Mouse (Mus musculus) central nervous system, embryonic 14 days (tissue): ENCODE data around the gene Ubac2. TPM values are rescaled to one million over a fixed set of nuclear protein-coding genes. Genes with fewer than 3 reads are reported as not detected.

Experiments used
- polyA plus RNA-seq: library from polyadenylated mRNA; depleted of rRNA; stranded (reverse); fragments of >200 nt; gene quantifications from 2 replicates; pipeline ENCODE4 v1.2.3, GENCODE M21; 2012; rRNA removed

Gene Ubac2
- polyA plus RNA-seq, result 34.3 and 35.1 TPM in 2 replicates

DNA sequence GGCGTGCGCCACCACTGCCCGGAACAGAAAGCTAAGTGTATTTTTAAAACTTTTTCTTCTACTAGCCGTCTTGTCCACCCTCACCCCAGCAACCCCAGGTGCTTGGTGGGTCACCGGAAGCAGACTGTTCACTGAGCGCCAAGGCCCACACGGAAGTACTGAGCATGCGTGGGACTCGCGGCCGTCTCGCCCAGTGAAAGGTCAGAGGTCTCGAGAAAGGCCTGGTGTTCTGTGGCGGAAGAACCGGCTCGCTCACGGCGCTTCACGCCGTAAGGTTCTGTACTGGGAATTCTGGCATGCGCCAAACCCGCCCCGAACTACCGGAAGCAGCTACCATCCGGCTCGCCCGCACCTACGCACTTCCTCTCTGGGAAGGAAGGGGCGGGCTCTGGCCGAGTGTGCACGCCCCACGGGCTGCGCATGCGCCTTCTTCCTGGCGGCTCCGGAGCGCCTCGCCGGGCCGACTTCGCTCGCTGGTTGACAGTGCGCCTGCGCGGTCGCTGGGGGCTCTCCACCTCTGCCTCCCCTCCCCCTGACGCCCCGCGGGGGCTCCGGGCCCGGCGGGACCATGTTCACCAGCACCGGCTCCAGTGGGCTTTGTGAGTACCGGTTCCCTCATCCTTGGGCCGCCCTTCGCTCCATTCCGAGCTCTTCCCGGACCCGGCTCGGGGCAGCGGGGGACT, at the start of gene Ubac2:
Gene Ubac2, plus strand, starts transcription at position 445 of the 683 bp plus-strand sequence.

DNA sequence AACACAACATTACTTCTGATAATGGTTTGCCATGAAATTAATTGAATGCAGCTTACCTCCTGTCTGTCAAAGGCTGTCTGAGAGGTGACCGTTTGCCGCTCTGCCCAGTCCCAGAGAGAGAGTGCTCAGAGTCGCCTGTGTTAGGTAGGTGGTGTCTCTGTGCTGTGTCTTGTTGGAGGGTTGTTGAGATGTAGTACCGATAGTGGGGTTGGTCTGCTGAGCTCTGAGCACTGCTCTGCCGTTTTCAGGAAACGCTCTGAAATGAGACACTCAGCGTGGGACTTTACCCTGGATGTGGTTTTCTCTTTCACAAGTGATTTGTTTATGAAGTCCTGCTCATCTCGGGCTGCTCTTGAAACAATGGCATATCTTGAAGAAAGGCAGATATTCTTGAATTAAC, 37.2 kb downstream of the Ubac2 start, which contains the start of gene Gpr18:
Gene Gpr18, minus strand, starts transcription at position 161 of the 400 bp plus-strand sequence.

DNA sequence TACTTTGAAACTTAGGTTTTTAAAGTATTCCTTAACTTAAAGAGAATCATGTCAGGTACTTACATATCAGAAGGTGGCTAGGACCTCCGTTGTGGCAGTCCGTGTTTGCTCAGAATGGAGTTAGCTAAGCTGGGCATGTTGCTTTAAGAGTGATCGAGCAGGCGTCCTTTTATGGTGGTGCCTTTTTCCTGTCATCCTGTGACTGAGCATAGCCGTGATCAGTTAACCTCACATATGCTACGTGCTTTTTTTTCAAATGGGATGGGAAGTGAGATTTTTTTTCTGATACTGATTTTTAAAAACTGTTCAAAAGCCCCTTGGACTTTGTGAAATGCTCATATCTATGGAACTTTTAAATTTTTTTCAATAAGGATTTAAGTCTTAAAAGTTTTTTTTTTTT, 86.6 kb downstream of the Ubac2 start, which contains the start of gene Gpr183:
Gene Gpr183, minus strand, starts transcription at position 206 of the 400 bp plus-strand sequence.

DNA sequence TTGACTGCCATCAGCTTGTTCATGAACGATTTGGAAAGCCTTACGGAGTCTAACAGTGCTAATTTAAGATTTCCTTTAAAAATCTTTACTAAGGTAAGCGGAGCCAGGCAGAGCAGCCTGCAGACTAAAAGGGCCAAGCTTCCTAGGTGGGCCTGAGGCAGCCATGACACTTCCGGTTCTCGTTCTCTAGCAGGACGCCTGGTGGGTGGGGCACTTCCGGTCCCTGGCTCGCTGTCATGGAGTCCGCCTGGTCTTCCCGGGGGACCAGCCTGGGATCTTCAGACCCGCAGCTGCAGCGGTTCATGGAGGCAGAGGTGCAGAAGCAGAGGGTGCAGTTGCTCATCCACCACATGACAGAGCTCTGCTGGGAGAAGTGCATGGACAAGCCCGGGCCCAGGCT, 156.0 kb downstream of the Ubac2 start, which contains the start of gene Timm8a2:
Gene Timm8a2, plus strand, starts transcription at position 224 of the 400 bp plus-strand sequence.

Other genes starting within 250 kb of the Ubac2 start
- gene Dock9, start 80.8 kb upstream of the Ubac2 start, polyA plus RNA-seq, result 27.1 and 28.0 TPM in 2 replicates
- gene Gpr18, start 37.2 kb downstream of the Ubac2 start, polyA plus RNA-seq, result 0.06 TPM in 1 of 2 replicates, not detected in the other
- 0.74 and 1.0 TPM in 2 replicates for gene Gpr183, start 86.6 kb downstream of the Ubac2 start, polyA plus RNA-seq
- gene Timm8a2, start 156.1 kb downstream of the Ubac2 start, polyA plus RNA-seq, result 0.21 and 0.24 TPM in 2 replicates
- 63.5 and 65.2 TPM in 2 replicates for gene Tm9sf2, start 228.4 kb downstream of the Ubac2 start, polyA plus RNA-seq